Mouse (Mus musculus): ENCODE data around the gene Ube4b. TPM values are rescaled to one million over a fixed set of nuclear protein-coding genes. Genes with fewer than 3 reads are reported as not detected.
A peak's percentile ranks its signal among the peaks of the same experiment; 100 is the strongest.
"Not testable (repeated sequence)": the region's sequence is repeated elsewhere in the genome, so short reads cannot be mapped to it uniquely, and the experiment has no call there.

The Ube4b gene
- polyA plus RNA-seq, 1 experiment from 2014 or later, result 65.5 TPM

DNA sequence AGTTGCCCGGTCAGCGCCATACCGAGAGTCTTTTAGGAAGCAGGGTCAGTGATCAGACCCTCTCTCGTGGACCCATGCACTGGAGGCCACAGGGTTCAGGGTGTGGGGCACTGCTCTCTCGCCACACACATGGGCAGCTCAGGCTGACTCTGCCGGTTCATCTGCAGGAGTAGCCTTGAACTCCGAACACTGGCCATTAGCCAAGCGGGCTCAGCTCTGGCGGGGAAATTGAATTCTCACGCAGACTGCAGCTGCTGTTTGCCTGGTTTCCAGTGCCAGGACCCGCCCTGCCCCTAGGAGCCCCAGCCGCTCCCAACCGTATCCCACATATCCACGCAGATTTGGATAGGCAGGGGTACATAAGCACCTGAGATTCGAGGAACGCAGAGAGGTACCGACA lies 27.7 kb upstream of the Ube4b start:
- H3K27me3 ChIP-seq (replicated peaks; ENCODE audit: low read depth, poor library complexity, severe bottlenecking), result no peaks in the 10 kb centered on the region
- H3K36me3 ChIP-seq (replicated peaks), result no peaks in the 10 kb centered on the region
- no peaks in the 10 kb centered on the region for H3K9me3 ChIP-seq
- no peak for DNase-seq (ENCODE audit: low spot score)
- WGBS, result 87% methylated on average over 17 of the region's 17 CpGs
- no peak overlapping the region for H3K4me3 ChIP-seq
- no peaks in the 10 kb centered on the region for H3K4me1 ChIP-seq
- H3K27ac ChIP-seq (replicated peaks), result no peak overlapping the region

DNA sequence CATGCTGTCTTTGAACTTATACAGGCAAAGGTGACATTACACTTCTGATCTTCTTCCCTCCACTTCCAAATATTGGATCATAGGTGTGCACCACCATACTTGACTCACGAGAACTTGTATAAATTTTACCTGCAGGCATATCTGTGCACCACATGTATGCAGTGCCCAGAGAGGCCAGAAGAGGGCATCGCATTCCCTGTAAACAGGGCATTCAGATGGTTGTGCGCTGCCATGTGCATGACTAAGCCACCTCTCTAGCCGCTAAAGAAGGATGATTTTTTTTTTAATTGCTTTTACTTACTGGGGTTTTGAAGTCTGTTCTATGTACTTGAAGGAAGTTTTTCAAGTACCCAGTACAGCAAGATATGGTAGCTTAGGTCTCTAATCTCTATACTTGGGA lies 27.1 kb upstream of the Ube4b start:
- WGBS, result 82% methylated on average over 4 of the region's 4 CpGs
- Histone ChIP-seq H3K36me3 (replicated peaks) (no peaks in the 10 kb centered on the region), H3K4me3 (no peak overlapping the region), H3K4me1 (no peaks in the 10 kb centered on the region), H3K27ac (replicated peaks) (no peak overlapping the region), H3K27me3 (replicated peaks; ENCODE audit: low read depth, poor library complexity, severe bottlenecking) (no peaks in the 10 kb centered on the region), H3K9me3 (no peaks in the 10 kb centered on the region)
- DNase-seq (ENCODE audit: low spot score), result peak; percentile 38

DNA sequence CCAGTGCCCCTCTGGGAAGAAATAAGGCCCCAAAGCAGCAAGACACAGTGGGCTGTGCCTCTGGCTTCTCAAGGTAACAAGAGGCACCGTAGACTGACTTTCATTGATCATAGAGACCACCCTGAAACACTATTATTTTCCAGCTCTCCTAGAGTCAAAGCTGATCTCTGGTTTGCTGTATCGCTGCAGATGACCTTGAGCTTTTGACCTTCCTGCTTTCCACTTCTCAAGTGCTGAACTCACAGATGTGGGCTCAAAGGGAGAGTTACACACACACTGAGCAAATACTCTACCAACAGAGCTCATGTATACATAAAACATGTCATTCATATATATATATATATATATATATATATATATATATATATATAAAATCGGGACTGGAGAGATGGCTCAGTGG lies 24.1 kb upstream of the Ube4b start:
- H3K27me3 ChIP-seq (replicated peaks; ENCODE audit: low read depth, poor library complexity, severe bottlenecking), result no peaks in the 10 kb centered on the region
- H3K9me3 ChIP-seq, result no peaks in the 10 kb centered on the region
- H3K27ac ChIP-seq (replicated peaks), result no peak overlapping the region
- no peak overlapping the region for H3K4me3 ChIP-seq
- H3K4me1 ChIP-seq, result peaks cover 8% of the 10 kb centered on the region
- DNase-seq (ENCODE audit: low spot score), result no peak
- 88% methylated on average over 3 of the region's 3 CpGs for WGBS
- no peaks in the 10 kb centered on the region for H3K36me3 ChIP-seq (replicated peaks)

DNA sequence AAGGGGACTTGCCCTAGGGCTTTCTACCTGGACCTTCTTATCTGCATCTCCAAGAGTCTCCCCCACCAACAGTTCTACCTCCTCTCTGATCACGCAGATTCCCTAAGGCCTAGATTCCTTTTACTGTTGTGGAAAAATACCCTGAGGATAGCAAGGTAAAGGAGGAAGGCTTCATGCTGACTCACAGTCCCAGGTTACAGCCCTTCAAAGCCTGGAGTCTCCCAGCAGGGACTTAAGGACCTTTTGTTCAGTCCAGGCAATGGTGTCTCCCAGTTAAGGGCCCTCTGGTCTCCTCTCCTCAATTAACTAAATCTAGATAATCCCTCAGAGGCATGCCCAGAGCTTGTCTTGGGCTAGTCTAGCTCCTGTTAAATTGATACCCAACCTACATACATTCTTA lies 19.8 kb upstream of the Ube4b start:
- Histone ChIP-seq H3K9me3 (no peaks in the 10 kb centered on the region), H3K4me1 (peaks cover 22% of the 10 kb centered on the region), H3K27ac (replicated peaks) (peak overlapping the region; percentile 94), H3K36me3 (replicated peaks) (no peaks in the 10 kb centered on the region), H3K27me3 (replicated peaks; ENCODE audit: low read depth, poor library complexity, severe bottlenecking) (no peaks in the 10 kb centered on the region), H3K4me3 (peak overlapping the region; percentile 52)
- DNase-seq (ENCODE audit: low spot score), result no peak
- WGBS, result 24% methylated on average over 1 of the region's 1 CpGs

DNA sequence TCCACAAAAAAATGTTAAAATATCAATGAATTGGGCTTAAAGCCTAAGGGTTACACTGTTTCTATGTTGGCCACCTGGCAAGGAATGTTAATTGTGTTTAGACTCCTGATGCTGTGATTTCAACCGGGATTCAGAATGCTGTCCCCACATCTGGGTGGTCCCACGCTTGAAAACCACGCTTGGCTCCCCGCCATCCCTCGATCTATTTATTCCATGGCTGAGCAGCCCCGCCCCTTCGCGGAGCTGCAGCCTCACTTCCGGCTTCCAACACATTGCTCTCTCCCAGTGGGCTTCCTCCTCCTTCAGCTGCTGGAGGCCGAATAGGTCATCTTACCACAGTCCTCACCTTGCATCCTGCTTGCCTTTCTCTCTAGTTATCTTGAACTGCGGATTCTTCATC lies 19.3 kb upstream of the Ube4b start:
- no peaks in the 10 kb centered on the region for H3K36me3 ChIP-seq (replicated peaks)
- peak overlapping the region; percentile 52 for H3K4me3 ChIP-seq
- peaks cover 22% of the 10 kb centered on the region for H3K4me1 ChIP-seq
- H3K27me3 ChIP-seq (replicated peaks; ENCODE audit: low read depth, poor library complexity, severe bottlenecking), result no peaks in the 10 kb centered on the region
- peak overlapping the region; percentile 94 for H3K27ac ChIP-seq (replicated peaks)
- H3K9me3 ChIP-seq, result no peaks in the 10 kb centered on the region
- DNase-seq (ENCODE audit: low spot score), result peak; percentile 81
- 2% methylated on average over 11 of the region's 11 CpGs for WGBS

DNA sequence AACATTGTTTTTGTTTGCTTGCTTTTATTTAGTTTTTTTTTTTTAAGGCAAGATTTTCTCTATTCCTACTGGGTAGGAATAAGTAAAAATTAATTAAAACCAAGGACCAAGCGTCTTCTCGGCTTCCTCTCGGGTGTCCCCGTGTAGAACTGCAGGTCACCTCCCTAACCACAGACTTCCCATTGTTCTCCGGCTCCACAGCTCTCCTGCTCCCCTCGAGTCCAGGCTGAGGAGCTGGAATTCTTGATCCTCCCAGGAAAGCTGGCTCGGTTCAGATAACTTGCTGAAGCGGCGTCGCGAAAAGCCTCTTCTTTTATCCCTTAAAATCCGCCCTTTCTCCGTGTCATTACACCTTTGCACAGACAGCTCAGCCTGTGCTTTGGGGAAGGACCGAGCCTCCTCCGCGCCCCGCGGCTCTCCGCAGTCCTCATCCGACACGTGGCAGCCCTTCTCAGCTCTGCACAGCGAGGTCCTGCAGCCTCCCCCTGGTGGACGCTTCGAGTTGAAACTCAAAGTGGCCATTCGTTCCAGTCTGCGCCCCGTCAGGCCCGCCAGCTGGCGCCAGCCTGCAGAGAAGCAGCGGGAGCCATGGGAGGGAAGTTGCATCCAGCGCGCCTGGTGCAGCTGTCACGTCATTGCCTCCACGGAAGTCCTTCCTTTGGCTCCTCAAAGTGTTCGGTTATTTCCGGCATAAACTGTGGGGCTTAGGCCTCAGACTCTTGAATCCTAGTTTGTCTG lies 18.6 kb upstream of the Ube4b start:
- Histone ChIP-seq H3K9me3 (no peaks in the 10 kb centered on the region), H3K27ac (replicated peaks) (peak overlapping the region; percentile 94), H3K4me1 (peaks cover 24% of the 10 kb centered on the region), H3K4me3 (peak overlapping the region; percentile 52), H3K36me3 (replicated peaks) (no peaks in the 10 kb centered on the region), H3K27me3 (replicated peaks; ENCODE audit: low read depth, poor library complexity, severe bottlenecking) (no peaks in the 10 kb centered on the region)
- DNase-seq (ENCODE audit: low spot score), result peak; percentile 96
- under 1% methylated on average over 36 of the region's 36 CpGs for WGBS

DNA sequence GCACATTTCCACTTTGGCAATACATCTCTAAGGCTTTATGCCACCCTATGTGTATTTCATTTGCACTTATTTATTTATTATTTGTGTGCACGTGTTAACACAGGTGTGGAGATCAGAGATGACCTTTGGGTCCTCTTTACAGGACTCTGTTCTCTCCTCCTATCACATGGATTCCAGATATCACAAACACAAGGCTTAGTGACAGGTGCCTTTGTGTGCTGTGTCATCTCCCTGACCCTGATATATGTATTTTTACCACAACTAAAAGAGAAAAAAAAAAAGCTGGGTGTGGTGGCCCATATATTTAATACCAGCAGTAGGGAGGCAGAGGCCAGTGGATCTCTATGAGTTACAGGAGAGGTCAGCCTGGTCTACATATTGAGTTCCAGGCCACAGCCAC lies 17.9 kb upstream of the Ube4b start:
- no peak for DNase-seq (ENCODE audit: low spot score)
- H3K36me3 ChIP-seq (replicated peaks), result no peaks in the 10 kb centered on the region
- peak overlapping the region; percentile 52; the same call in 1 of the 2 replicates for H3K4me3 ChIP-seq
- no peaks in the 10 kb centered on the region for H3K9me3 ChIP-seq
- H3K27me3 ChIP-seq (replicated peaks; ENCODE audit: low read depth, poor library complexity, severe bottlenecking), result no peaks in the 10 kb centered on the region
- WGBS, result 79% methylated on average over 1 of the region's 1 CpGs
- H3K27ac ChIP-seq (replicated peaks), result peak overlapping the region; percentile 94
- H3K4me1 ChIP-seq, result peaks cover 24% of the 10 kb centered on the region

DNA sequence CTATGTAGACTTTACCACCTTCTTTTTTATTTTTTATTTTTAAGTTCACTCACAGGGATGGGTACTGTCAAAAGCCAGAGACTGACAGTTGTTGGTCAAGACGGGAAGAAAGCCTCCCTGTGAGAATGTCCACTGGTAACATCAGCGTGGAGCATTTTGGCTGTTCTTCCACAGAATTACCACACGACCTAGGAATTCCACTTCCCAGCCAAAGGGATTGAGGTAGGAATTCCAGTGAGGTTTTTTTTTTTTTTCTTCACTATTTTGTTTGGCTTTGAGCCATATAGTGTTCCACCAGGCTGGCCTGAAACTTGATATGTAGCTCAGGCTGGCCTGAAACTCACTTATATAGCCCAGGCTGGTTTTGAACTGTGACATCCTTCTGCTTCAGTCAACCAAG lies 15.9 kb upstream of the Ube4b start:
- Histone ChIP-seq H3K9me3 (no peaks in the 10 kb centered on the region), H3K4me1 (peaks cover 24% of the 10 kb centered on the region), H3K36me3 (replicated peaks) (no peaks in the 10 kb centered on the region), H3K4me3 (no peak overlapping the region), H3K27me3 (replicated peaks; ENCODE audit: low read depth, poor library complexity, severe bottlenecking) (no peaks in the 10 kb centered on the region), H3K27ac (replicated peaks) (no peak overlapping the region)
- WGBS, result 66% methylated on average over 3 of the region's 3 CpGs
- DNase-seq (ENCODE audit: low spot score), result no peak

DNA sequence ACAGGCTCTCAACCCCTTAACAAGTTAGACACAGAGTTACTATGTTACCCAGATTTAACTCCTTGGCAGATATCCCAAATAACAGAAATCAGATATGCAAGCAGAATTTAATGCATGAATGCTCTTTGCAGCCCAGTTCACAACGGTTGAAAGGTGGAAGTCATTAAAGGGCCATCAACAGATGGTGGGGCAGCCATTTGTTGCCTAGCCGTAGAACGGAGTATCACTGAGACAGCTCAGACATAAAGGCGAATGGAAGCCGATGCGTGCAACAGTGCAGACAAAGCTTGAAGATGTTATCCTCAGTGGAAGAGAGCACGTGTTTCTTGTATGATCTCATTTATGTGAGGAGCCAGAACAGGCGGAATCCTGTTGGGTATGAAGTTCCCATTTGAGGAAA lies 14.0 kb upstream of the Ube4b start:
- Histone ChIP-seq H3K9me3 (no peaks in the 10 kb centered on the region), H3K4me3 (no peak overlapping the region), H3K27ac (replicated peaks) (no peak overlapping the region), H3K4me1 (peaks cover 15% of the 10 kb centered on the region), H3K27me3 (replicated peaks; ENCODE audit: low read depth, poor library complexity, severe bottlenecking) (no peaks in the 10 kb centered on the region), H3K36me3 (replicated peaks) (no peaks in the 10 kb centered on the region)
- WGBS, result 82% methylated on average over 8 of the region's 8 CpGs
- DNase-seq (ENCODE audit: low spot score), result no peak

DNA sequence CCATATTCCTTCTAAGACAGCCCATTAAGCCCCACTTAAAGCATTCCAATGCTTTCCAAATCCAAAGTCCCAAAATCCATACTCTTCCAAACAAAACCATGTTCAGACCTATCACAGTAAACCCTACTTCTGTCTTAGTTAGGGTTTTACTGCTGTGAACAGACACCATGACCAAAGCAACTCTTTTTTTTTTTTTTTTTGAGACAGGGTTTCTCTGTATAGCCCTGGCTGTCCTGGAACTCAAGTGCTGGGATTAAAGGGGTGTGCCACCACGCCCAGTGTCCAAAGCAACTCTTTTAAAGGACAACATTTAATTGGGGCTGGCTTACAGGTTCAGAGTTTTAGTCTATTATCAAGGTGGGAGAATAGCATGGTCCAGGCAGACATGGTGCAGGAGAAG lies 5.3 kb upstream of the Ube4b start:
- not testable (repeated sequence) for H3K27ac ChIP-seq (replicated peaks); H3K4me1 ChIP-seq; H3K4me3 ChIP-seq; DNase-seq (ENCODE audit: low spot score); H3K9me3 ChIP-seq; H3K27me3 ChIP-seq (replicated peaks; ENCODE audit: low read depth, poor library complexity, severe bottlenecking); H3K36me3 ChIP-seq (replicated peaks)
- 73% methylated on average over 1 of the region's 1 CpGs for WGBS

DNA sequence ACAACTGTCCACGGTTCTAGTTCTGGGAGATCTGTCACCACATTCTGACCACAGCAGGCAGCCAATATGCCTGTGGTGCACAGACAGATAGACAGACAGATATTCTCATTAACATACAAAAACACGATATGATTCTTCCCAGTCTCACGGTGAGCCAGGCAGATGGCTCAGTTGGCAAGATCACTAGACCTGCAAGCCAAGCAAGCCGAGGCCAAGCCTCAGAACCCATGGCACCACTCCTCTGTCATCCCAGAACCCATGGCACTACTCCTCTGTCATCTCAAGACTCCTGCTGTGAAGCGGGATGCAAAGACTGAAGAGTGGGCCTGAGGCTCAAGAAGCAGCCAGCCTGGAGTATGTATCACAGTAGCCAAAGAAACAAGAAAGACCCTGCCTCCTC lies 3.0 kb upstream of the Ube4b start:
- Histone ChIP-seq H3K4me3 (no peak overlapping the region), H3K27ac (replicated peaks) (no peak overlapping the region; the same call in 1 of the 2 replicates), H3K4me1 (peaks cover 12% of the 10 kb centered on the region), H3K9me3 (no peaks in the 10 kb centered on the region), H3K27me3 (replicated peaks; ENCODE audit: low read depth, poor library complexity, severe bottlenecking) (no peaks in the 10 kb centered on the region), H3K36me3 (replicated peaks) (no peaks in the 10 kb centered on the region)
- whole genome bisulfite sequencing, result 87% methylated on average over 5 of the region's 5 CpGs
- DNase-seq (ENCODE audit: low spot score), result no peak

DNA sequence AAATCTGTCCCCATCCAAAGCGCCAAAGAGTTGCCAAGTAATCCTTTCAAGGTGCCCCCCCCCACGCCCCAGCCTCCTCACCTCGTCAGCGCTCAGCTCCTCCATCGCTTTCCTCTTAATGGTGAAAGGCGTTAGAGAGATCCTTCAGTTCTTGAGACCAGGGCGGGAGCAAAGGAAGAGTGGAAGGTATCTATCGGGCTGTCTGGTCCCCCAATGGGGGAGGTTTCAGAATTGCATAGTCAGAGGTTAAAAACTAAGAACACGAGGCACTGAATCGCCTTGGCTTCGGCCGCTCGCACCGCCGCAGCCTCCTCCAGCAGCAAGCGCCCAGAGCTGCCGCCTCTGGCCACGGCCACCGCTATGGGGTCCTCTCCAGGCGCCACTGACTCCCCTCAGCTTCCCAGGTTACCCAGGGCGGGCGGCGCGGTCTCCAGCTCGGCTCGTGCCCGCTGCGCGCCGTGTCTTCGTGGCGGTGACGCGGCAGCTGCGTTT lies 702 bp downstream of the Ube4b start:
- H3K36me3 ChIP-seq (replicated peaks), result peaks cover 13% of the 10 kb centered on the region
- H3K27ac ChIP-seq (replicated peaks), result peak overlapping the region; percentile 98
- H3K27me3 ChIP-seq (replicated peaks; ENCODE audit: low read depth, poor library complexity, severe bottlenecking), result no peaks in the 10 kb centered on the region
- DNase-seq (ENCODE audit: low spot score), result no peak
- peaks cover 27% of the 10 kb centered on the region for H3K4me1 ChIP-seq
- H3K4me3 ChIP-seq, result peak overlapping the region; percentile 97
- H3K9me3 ChIP-seq, result no peaks in the 10 kb centered on the region
- under 1% methylated on average over 35 of the region's 35 CpGs for WGBS

DNA sequence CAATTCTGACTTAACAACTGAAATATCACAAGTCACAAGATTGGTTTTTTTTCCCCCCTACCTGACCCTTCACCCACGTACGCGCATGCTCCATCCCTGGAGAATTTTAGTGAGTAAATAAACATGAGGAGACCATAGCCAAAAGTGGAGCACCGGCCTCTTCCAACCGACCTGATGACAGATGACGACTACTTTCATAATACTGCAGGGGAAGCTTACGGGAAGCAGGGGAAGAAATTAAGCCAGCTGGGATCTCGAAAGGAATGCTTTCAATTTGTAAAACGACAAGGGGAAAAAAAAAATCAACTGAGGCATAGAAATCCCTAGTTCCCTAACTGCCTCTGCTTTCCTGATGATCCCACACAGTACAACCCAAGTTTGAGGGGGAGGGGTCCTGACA lies 1.8 kb downstream of the Ube4b start:
- Histone ChIP-seq H3K9me3 (no peaks in the 10 kb centered on the region), H3K4me1 (peaks cover 27% of the 10 kb centered on the region), H3K36me3 (replicated peaks) (peaks cover 13% of the 10 kb centered on the region), H3K27me3 (replicated peaks; ENCODE audit: low read depth, poor library complexity, severe bottlenecking) (no peaks in the 10 kb centered on the region), H3K27ac (replicated peaks) (peak overlapping the region; percentile 44; the same call in 1 of the 2 replicates), H3K4me3 (peak overlapping the region; percentile 97)
- no peak for DNase-seq (ENCODE audit: low spot score)
- WGBS, result 2% methylated on average over 9 of the region's 9 CpGs
